Mouse (Mus musculus): Measurements from ENCODE around the gene Tas2r134.

DNA sequence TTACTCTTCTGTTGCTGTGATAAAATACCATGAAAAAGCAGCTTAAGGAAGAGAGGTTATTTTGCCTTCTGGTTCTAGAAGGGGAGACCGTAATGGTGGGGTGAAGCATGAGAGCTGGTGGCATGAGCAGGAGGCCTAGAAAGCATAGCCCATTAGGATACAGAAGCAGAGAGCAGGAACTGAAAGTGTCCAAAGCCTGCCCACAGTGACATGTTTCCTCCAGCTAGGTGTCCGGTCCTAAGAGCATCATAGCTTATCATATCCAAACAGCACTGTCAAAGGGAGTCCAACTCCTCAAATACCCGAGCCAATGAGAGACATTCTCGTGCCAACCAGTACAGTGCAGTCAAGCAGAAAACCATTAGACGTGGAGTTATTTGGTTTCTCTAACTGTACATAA is 47.5 kb upstream of the Tas2r134 start:
- TF ChIP-seq MAX (IDR thresholded peaks at IDR 0.05; ENCODE audit: low read depth) (no peak), POLR2A (IDR thresholded peaks at IDR 0.05; ENCODE audit: insufficient read length, low read depth) (no peak), SRF (IDR thresholded peaks at IDR 0.05; ENCODE audit: control insufficient read depth, insufficient read length, low read depth) (no peak), REST (IDR thresholded peaks at IDR 0.05; ENCODE audit: insufficient read depth, insufficient read length) (no peak), POLR2AphosphoS2 (IDR thresholded peaks at IDR 0.05; ENCODE audit: insufficient read length, low read depth) (no peak), CEBPB (IDR thresholded peaks at IDR 0.05; ENCODE audit: insufficient read depth, poor library complexity, severe bottlenecking) (no peak)

All from myocyte (in vitro differentiated cells).